Mouse (Mus musculus) bone marrow, adult 2 months (tissue): Measurements from ENCODE around the gene Gps1.

Experiments
- CTCF ChIP-seq: fragments of 200-500 bp; IDR thresholded peaks from 2 replicates; pipeline ENCODE4 v1.5.1; 2011; ENCODE audit warnings: low read length, control low read depth; ENCODE audit not compliant: control insufficient read depth, insufficient read depth
- POLR2A ChIP-seq: fragments of 200-500 bp; IDR thresholded peaks from 2 replicates; pipeline ENCODE4 v1.6.1; 2011; ENCODE audit warnings: low read depth, mild to moderate bottlenecking, control low read depth, low read length, borderline replicate concordance; ENCODE audit not compliant: control insufficient read depth

DNA sequence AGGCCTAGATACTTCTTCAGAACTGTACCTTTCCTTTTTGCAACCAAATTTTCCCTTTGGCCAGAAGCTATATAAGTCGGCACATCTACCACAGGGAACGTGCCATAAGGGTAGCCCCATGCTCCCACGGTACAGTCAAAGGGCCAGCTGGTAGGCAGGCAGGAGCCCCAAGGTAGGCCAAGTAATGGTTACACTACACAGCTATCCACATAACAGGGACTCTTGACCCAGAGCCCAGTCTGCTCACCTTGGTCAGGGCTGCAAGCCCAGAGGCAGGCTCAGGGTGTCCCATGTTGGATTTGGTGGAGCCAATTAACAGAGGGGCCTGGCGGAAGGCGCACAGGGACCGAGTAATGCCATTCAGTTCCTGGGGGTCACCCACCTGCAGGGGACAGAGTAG is 35.5 kb downstream of the Gps1 start:
- TF ChIP-seq POLR2A (no peak), CTCF (no peak)
